Mouse (Mus musculus): ENCODE data around the gene Top2b.
A peak's percentile ranks its signal among the peaks of the same experiment; 100 is the strongest.

- peak; percentile 21; the same call in 1 of the 2 replicates for TF ChIP-seq CTCF (IDR thresholded peaks at IDR 0.05)
- no peak for TF ChIP-seq EP300 (IDR thresholded peaks at IDR 0.05)
Measured at GRCm38 (mm10) chr14:16427569-16427968, 62.6 kb downstream of the Top2b start.

All from lung, postnatal 0 days (tissue).